Mouse (Mus musculus) heart, embryonic 11.5 days (tissue): ENCODE results near the gene Pigh. TPM values are rescaled to one million over a fixed set of nuclear protein-coding genes. Genes with fewer than 3 reads are reported as not detected.

Source experiments
- ATAC-seq: fragments of 200-750 bp; cut with Nextera tagmentation; replicated peaks from 2 replicates; pipeline ENCODE4 v1.8.0; 2017; ENCODE audit warnings: moderate library complexity; ENCODE audit not compliant: insufficient number of reproducible peaks, low FRiP score, low TSS enrichment
- H3K27ac ChIP-seq: fragments of 300-500 bp; sonication (generic); 2 replicates; pipeline ENCODE4 v1.5.1; 2014; ENCODE audit warnings: mild to moderate bottlenecking, low read depth, low read length
- H3K27me3 ChIP-seq: fragments of 300-500 bp; sonication (generic); 2 replicates; pipeline ENCODE4 v1.6.1; 2014; ENCODE audit warnings: mild to moderate bottlenecking, low read length, mixed read lengths; ENCODE audit not compliant: control insufficient read depth, insufficient read depth
- H3K36me3 ChIP-seq: fragments of 300-500 bp; sonication (generic); 2 replicates; pipeline ENCODE4 v1.6.1; 2014; ENCODE audit warnings: mild to moderate bottlenecking, low read length, moderate library complexity, mixed read lengths; ENCODE audit not compliant: control insufficient read depth, insufficient read depth
- H3K4me1 ChIP-seq: fragments of 300-500 bp; sonication (generic); 2 replicates; pipeline ENCODE4 v1.6.1; 2014; ENCODE audit warnings: low read length; ENCODE audit not compliant: control insufficient read depth, insufficient read depth
- H3K4me2 ChIP-seq: fragments of 300-500 bp; sonication (generic); 2 replicates; pipeline ENCODE4 v1.6.1; 2014; ENCODE audit warnings: mild to moderate bottlenecking, moderate library complexity
- H3K4me3 ChIP-seq: fragments of 300-500 bp; sonication (generic); 2 replicates; pipeline ENCODE4 v1.5.1; 2014; ENCODE audit warnings: low read depth, low read length
- H3K9ac ChIP-seq: fragments of 300-500 bp; sonication (generic); 2 replicates; pipeline ENCODE4 v1.6.1; 2014; ENCODE audit warnings: mild to moderate bottlenecking, low read depth, low read length, moderate library complexity
- H3K9me3 ChIP-seq: fragments of 300-500 bp; sonication (generic); replicated peaks from 2 replicates; pipeline ENCODE4 v1.6.1; 2016; ENCODE audit warnings: low read length; ENCODE audit not compliant: control insufficient read depth
- WGBS: fragments of 180-500 bp; shearing (Covaris S2); extraction: QIAGEN DNeasy Blood & Tissue Kit; methylation state at CpG from one replicate; pipeline ENCODE4 v1.1.7; 2014; ENCODE audit not compliant: insufficient replicate concordance; 5-methylcytosine and 5-hydroxymethylcytosine counted together
- polyA plus RNA-seq: library from polyadenylated mRNA; unstranded; fragments of >200 nt; fragmentation: Nextera tagmentation; extraction: Ambion mirVana; gene quantifications from 2 replicates; pipeline ENCODE4 v1.2.1, GENCODE M21; 2014

Gene Pigh
- polyA plus RNA-seq, 1 experiment from 2014 or later, result 17.7 TPM

- Histone ChIP-seq H3K4me3 (no peak overlapping the region), H3K27me3 (no peaks in the 10 kb centered on the region), H3K27ac (no peak overlapping the region), H3K4me1 (no peaks in the 10 kb centered on the region), H3K4me2 (no peak overlapping the region), H3K36me3 (no peaks in the 10 kb centered on the region), H3K9ac (no peak overlapping the region), H3K9me3 (no peaks in the 10 kb centered on the region)
- 33% methylated on average over 3 of the region's 3 CpGs for WGBS
- ATAC-seq, result no peak
These were observed 33.4 kb upstream of the Pigh start for GRCm38 (mm10) chr12:79122820-79123219.

GRCm38 (mm10) chr12:79118991-79119390 is 29.5 kb upstream of the Pigh start:
- Histone ChIP-seq H3K4me3 (no peak overlapping the region), H3K4me1 (no peaks in the 10 kb centered on the region), H3K9me3 (no peaks in the 10 kb centered on the region), H3K36me3 (no peaks in the 10 kb centered on the region), H3K27me3 (no peaks in the 10 kb centered on the region), H3K9ac (no peak overlapping the region), H3K27ac (no peak overlapping the region), H3K4me2 (no peak overlapping the region)
- 78% methylated on average over 4 of the region's 4 CpGs for WGBS
- ATAC-seq, result no peak

GRCm38 (mm10) chr12:79105312-79105711 is 15.9 kb upstream of the Pigh start:
- no peak overlapping the region for H3K4me3 ChIP-seq

GRCm38 (mm10) chr12:79104544-79104943 is 15.1 kb upstream of the Pigh start:
- Histone ChIP-seq H3K9me3 (no peaks in the 10 kb centered on the region), H3K9ac (no peak overlapping the region), H3K27me3 (no peaks in the 10 kb centered on the region), H3K27ac (no peak overlapping the region), H3K36me3 (no peaks in the 10 kb centered on the region), H3K4me2 (no peak overlapping the region), H3K4me3 (no peak overlapping the region), H3K4me1 (no peaks in the 10 kb centered on the region)
- 56% methylated on average over 2 of the region's 2 CpGs for WGBS
- no peak for ATAC-seq

More at GRCm38 (mm10) chr12:79105312-79105711, 15.9 kb upstream of the Pigh start:
- Histone ChIP-seq H3K4me1 (no peaks in the 10 kb centered on the region), H3K9me3 (no peaks in the 10 kb centered on the region), H3K9ac (no peak overlapping the region), H3K27ac (no peak overlapping the region), H3K36me3 (no peaks in the 10 kb centered on the region), H3K4me2 (no peak overlapping the region), H3K27me3 (no peaks in the 10 kb centered on the region)
- WGBS, result 72% methylated on average over 5 of the region's 5 CpGs
- no peak for ATAC-seq

DNA sequence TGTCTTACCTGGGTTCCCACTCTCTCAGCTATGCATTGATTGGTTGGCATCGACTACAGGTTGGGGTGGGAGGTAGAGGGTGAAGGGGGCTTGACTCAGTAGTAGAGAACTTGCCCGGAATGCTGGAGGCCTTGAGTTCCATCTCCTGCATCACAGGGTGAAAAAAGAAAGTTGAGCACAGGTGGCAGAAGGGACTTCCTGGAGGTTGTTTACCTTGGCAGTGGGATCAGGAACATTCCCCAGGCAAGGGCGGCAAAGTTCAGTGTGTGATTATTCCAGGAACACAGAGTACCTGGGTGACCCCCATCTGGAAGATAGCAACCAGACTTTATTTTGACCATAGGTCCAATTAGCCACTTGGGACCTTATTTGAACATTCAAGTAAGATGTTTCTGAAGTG is 14.3 kb upstream of the Pigh start:
- H3K4me3 ChIP-seq, result no peak overlapping the region
- no peak overlapping the region for H3K27ac ChIP-seq
- H3K9me3 ChIP-seq, result no peaks in the 10 kb centered on the region
- H3K27me3 ChIP-seq, result no peaks in the 10 kb centered on the region
- H3K4me1 ChIP-seq, result no peaks in the 10 kb centered on the region
- no peaks in the 10 kb centered on the region for H3K36me3 ChIP-seq
- no peak overlapping the region for H3K9ac ChIP-seq
- ATAC-seq, result no peak
- H3K4me2 ChIP-seq, result no peak overlapping the region
- WGBS, result 61% methylated on average over 3 of the region's 3 CpGs

DNA sequence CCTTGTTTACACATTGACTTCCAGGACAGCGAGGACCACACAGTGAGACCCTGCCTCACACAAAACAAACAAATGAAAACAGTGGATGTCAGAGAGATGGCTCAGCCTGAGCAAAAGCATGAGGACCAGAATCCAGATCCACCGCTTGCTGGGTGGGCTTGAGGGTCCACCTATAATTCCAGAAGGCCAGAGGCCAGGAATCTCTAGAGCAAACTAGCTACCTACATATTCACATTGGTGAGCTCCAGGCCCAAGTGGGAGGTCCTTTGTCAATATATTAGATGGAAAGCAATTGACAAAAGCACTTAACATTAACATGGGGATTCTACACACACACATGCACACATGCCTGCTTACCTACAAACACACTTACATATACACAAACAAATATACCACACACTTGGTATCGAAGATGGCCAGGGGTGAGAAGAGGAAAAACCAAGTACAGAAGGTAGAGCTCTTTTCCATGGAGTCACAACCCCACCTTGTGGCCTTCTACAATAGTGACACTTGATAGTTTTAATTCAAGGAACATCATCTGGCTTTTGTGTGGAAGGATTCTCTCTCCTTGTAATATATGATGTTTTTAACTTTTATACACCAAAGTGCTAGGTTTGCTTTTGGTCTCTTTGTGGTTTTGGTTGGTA is 7.8 kb upstream of the Pigh start:
- WGBS, result 51% methylated on average over 3 of the region's 3 CpGs
- Histone ChIP-seq H3K9ac (no peak overlapping the region), H3K9me3 (no peaks in the 10 kb centered on the region)

GRCm38 (mm10) chr12:79092569-79092968 is 3.1 kb upstream of the Pigh start:
- Histone ChIP-seq H3K9me3 (no peaks in the 10 kb centered on the region), H3K4me2 (no peak overlapping the region), H3K4me3 (no peak overlapping the region), H3K27me3 (no peaks in the 10 kb centered on the region), H3K9ac (no peak overlapping the region), H3K36me3 (no peaks in the 10 kb centered on the region), H3K27ac (no peak overlapping the region), H3K4me1 (no peaks in the 10 kb centered on the region; the same call in 1 of the 2 replicates)
- ATAC-seq, result no peak
- WGBS, result 49% methylated on average over 4 of the region's 4 CpGs

More for the DNA sequence above, 7.8 kb upstream of the Pigh start:
- H3K27me3 ChIP-seq, result no peaks in the 10 kb centered on the region
- no peaks in the 10 kb centered on the region for H3K36me3 ChIP-seq
- no peak overlapping the region for H3K4me2 ChIP-seq
- no peaks in the 10 kb centered on the region for H3K4me1 ChIP-seq
- ATAC-seq, result no peak
- H3K4me3 ChIP-seq, result no peak overlapping the region
- H3K27ac ChIP-seq, result no peak overlapping the region

DNA sequence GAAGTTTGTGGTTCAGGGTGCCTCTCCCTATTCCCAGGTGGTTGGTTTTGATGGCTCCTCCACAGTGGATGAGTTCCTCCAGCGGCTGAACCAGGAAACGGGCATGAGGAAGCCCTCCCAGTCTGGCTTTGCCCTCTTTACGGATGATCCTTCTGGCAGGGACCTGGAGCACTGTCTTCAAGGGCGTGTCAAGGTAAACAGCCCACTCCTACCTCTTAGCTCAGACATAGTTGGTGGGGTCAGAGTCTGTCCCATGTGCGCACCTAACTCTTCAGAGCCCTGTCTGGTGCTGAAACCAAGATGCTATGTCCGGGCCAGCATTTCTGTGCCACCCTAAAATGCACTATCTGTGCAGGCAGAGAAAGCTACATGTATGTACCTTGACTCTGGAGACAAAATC is 16.1 kb downstream of the Pigh start:
- H3K36me3 ChIP-seq, result peaks cover 28% of the 10 kb centered on the region

GRCm38 (mm10) chr12:79072576-79072975 is 16.9 kb downstream of the Pigh start:
- Histone ChIP-seq H3K27me3 (no peaks in the 10 kb centered on the region), H3K27ac (no peak overlapping the region), H3K4me2 (no peak overlapping the region), H3K9me3 (no peaks in the 10 kb centered on the region), H3K9ac (no peak overlapping the region), H3K36me3 (peaks cover 26% of the 10 kb centered on the region), H3K4me3 (no peak overlapping the region), H3K4me1 (no peaks in the 10 kb centered on the region)
- no peak for ATAC-seq
- WGBS, result 91% methylated on average over 6 of the region's 6 CpGs

More for the DNA sequence above, 16.1 kb downstream of the Pigh start:
- no peak overlapping the region for H3K4me2 ChIP-seq
- no peaks in the 10 kb centered on the region for H3K27me3 ChIP-seq
- no peak overlapping the region for H3K27ac ChIP-seq
- H3K4me1 ChIP-seq, result no peaks in the 10 kb centered on the region
- no peaks in the 10 kb centered on the region for H3K9me3 ChIP-seq
- no peak overlapping the region for H3K4me3 ChIP-seq
- H3K9ac ChIP-seq, result no peak overlapping the region
- ATAC-seq, result no peak
- 78% methylated on average over 6 of the region's 6 CpGs for WGBS
